Mouse (Mus musculus) C2C12 (cell line): Measurements from ENCODE around the gene Fnbp1.

Experiments
- CEBPB ChIP-seq: IDR thresholded peaks from one replicate; pipeline ENCODE4 v1.6.1; 2011; ENCODE audit warnings: low read depth, mild to moderate bottlenecking, control low read depth, moderate library complexity
- CTCF ChIP-seq: IDR thresholded peaks from one replicate; pipeline ENCODE4 v1.5.1; 2011; ENCODE audit not compliant: control insufficient read depth, insufficient read depth, insufficient read length

- TF ChIP-seq CEBPB (no peak), CTCF (no peak)
Measured at GRCm38 (mm10) chr2:31115943-31116731, 25.7 kb downstream of the Fnbp1 start.
